In the genomic region with DNA sequence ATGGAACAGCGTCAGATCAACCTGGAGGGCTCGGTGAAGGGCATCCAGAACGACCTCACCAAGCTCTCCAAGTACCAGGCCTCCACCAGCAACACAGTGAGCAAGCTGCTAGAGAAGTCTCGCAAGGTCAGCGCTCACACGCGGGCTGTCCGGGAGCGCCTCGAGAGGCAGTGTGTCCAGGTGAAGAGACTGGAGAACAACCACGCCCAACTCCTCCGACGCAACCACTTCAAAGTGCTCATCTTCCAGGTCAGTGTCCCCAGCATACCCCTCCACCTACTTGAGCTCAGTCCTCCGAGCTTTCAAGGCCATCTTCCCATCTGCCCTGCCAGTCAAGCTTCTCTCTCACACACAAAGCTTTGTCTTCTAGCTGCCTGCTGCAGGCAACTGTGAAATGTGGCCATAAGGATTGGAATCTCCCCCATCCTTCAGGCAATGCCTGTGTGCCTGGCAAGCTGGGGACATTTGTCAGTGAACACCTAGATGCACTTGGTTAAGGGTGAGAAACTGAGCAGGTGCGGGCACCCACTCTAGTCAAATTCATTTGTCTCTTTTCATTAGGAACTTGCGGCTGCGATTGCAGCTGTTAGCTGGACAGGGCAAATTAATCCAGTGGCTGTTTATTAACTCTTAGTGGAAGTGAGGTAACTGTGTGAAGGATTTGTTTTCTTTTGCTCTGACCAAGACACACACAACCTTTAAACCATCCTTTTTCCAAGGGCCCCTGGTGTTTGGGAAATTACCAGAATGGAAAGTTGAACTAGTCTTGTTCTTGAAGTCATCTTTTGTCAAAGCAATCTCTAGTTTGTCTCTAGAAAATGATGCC, we compare ENCODE assay signal across 8 mouse cellular contexts. TPM values are rescaled to one million over a fixed set of nuclear protein-coding genes. Genes with fewer than 3 reads are reported as not detected.
DNase-seq lines count a peak whose midpoint lies in the region; ATAC-seq and TF ChIP-seq lines count a peak whose summit lies in the region.

No protein-coding gene starts in this region.

- peaks cover 10% of the 10 kb centered on the region; the same call in 1 of the 2 replicates for H3K4me1 ChIP-seq in neural tube, embryonic 12.5 days
- H3K4me1 ChIP-seq in forebrain, embryonic 14.5 days (ENCODE audit: control insufficient read depth, insufficient read depth, low read length): no peaks in the 10 kb centered on the region
- peaks cover 4% of the 10 kb centered on the region for H3K4me1 ChIP-seq in kidney, adult 2 months (ENCODE audit: control insufficient read depth, insufficient read depth, low read length)
- peaks cover 15% of the 10 kb centered on the region; the same call in 1 of the 2 replicates for H3K4me1 ChIP-seq in lung, postnatal 0 days (ENCODE audit: insufficient read depth, low read depth, low read length)

- WGBS in neural tube, embryonic 12.5 days: 87% methylated on average over 17 of the region's 17 CpGs
- WGBS in forebrain, embryonic 14.5 days: 79% methylated on average over 17 of the region's 17 CpGs
- WGBS in kidney, adult 2 months: 23% methylated on average over 17 of the region's 17 CpGs
- WGBS in lung, postnatal 0 days: 29% methylated on average over 17 of the region's 17 CpGs

- TF ChIP-seq EP300 in lung, postnatal 0 days (IDR thresholded peaks at IDR 0.05): no peak; the same call in 1 of the 2 replicates

- peak; percentile 39; the same call in 1 of the 2 replicates for ATAC-seq in neural tube, embryonic 12.5 days (ENCODE audit: low FRiP score, low read depth)
- ATAC-seq in forebrain, embryonic 14.5 days: peak; percentile 36; the same call in 1 of the 2 replicates
- ATAC-seq in lung, postnatal 0 days: peak; percentile 5; the same call in 1 of the 2 replicates

- DNase-seq in neural tube, embryonic 10.5 days (ENCODE audit: extremely low spot score, low spot score): no peak
- DNase-seq in forebrain, embryonic 14.5 days (ENCODE audit: low spot score): no peak
- peak; percentile 62 for DNase-seq in kidney, adult 2 months
- DNase-seq in lung, postnatal 0 days (ENCODE audit: low spot score): peak; percentile 36
- no peak for DNase-seq in thymus, adult 18-20 months
- DNase-seq in cerebellum, adult 8-10 months: no peak
- no peak for DNase-seq in frontal cortex, postnatal 10 days (ENCODE audit: low spot score in 2 of 2)

- no peak for TF ChIP-seq POLR2A in kidney, adult 2 months (IDR thresholded peaks at IDR 0.05; ENCODE audit: low read depth, low read length)

- H3K27me3 ChIP-seq in neural tube, embryonic 12.5 days (replicated peaks): no peaks in the 10 kb centered on the region
- H3K27me3 ChIP-seq in forebrain, embryonic 14.5 days (replicated peaks; ENCODE audit: control insufficient read depth, insufficient read depth, low read length): no peaks in the 10 kb centered on the region
- H3K27me3 ChIP-seq in kidney, adult 2 months (replicated peaks; ENCODE audit: control insufficient read depth, insufficient read depth, low read length): no peaks in the 10 kb centered on the region
- H3K27me3 ChIP-seq in lung, postnatal 0 days (replicated peaks; ENCODE audit: insufficient read depth, low read length): no peaks in the 10 kb centered on the region

- no peaks in the 10 kb centered on the region for H3K36me3 ChIP-seq in neural tube, embryonic 12.5 days
- H3K36me3 ChIP-seq in forebrain, embryonic 14.5 days (ENCODE audit: control insufficient read depth, insufficient read depth, low read length): no peaks in the 10 kb centered on the region
- no peaks in the 10 kb centered on the region for H3K36me3 ChIP-seq in kidney, adult 2 months (ENCODE audit: control insufficient read depth, insufficient read depth, low read length)
- no peaks in the 10 kb centered on the region for H3K36me3 ChIP-seq in lung, postnatal 0 days (ENCODE audit: insufficient read depth, low read length)

- H3K9ac ChIP-seq in neural tube, embryonic 12.5 days: no peak overlapping the region
- no peak overlapping the region for H3K9ac ChIP-seq in forebrain, embryonic 14.5 days (ENCODE audit: low read length)
- H3K9ac ChIP-seq in lung, postnatal 0 days (replicated peaks; ENCODE audit: low read depth): peak overlapping the region; percentile 71

- H3K27ac ChIP-seq in neural tube, embryonic 12.5 days: no peak overlapping the region
- H3K27ac ChIP-seq in forebrain, embryonic 14.5 days (ENCODE audit: low read depth, low read length): no peak overlapping the region
- peak overlapping the region; percentile 88 for H3K27ac ChIP-seq in kidney, adult 2 months (ENCODE audit: insufficient read depth, low read depth, low read length)
- H3K27ac ChIP-seq in lung, postnatal 0 days (ENCODE audit: low read length): peak overlapping the region; percentile 94

- H3K4me3 ChIP-seq in neural tube, embryonic 12.5 days: no peak overlapping the region
- no peak overlapping the region for H3K4me3 ChIP-seq in forebrain, embryonic 14.5 days (ENCODE audit: low read depth, low read length)
- H3K4me3 ChIP-seq in kidney, adult 2 months (ENCODE audit: insufficient read depth, low read depth, low read length): peak overlapping the region; percentile 66
- H3K4me3 ChIP-seq in lung, postnatal 0 days (ENCODE audit: low read depth, low read length): peak overlapping the region; percentile 53

- TF ChIP-seq CTCF in kidney, adult 2 months (conservative IDR thresholded peaks at IDR 0.05; ENCODE audit: insufficient read depth, insufficient read length, low read depth, low read length): no peak
- TF ChIP-seq CTCF in lung, postnatal 0 days (IDR thresholded peaks at IDR 0.05): no peak

- no peaks in the 10 kb centered on the region for H3K9me3 ChIP-seq in neural tube, embryonic 12.5 days
- H3K9me3 ChIP-seq in forebrain, embryonic 14.5 days (replicated peaks; ENCODE audit: control insufficient read depth, low read length): no peaks in the 10 kb centered on the region
- H3K9me3 ChIP-seq in lung, postnatal 0 days (ENCODE audit: low read length): no peaks in the 10 kb centered on the region

- H3K4me2 ChIP-seq in neural tube, embryonic 12.5 days (replicated peaks): no peak overlapping the region
- no peak overlapping the region for H3K4me2 ChIP-seq in forebrain, embryonic 14.5 days (ENCODE audit: low read length)
- peak overlapping the region; percentile 69 for H3K4me2 ChIP-seq in lung, postnatal 0 days (replicated peaks; ENCODE audit: low read depth, low read length)

RNA-seq across cellular contexts. Expression of gene Cavin2, which starts 0.9 kb away (rescaled TPM):
- 7.7 and 7.8 TPM in 2 replicates for polyA plus RNA-seq in neural tube, embryonic 12.5 days (2016; fragmentation: Nextera tagmentation; extraction: Ambion mirVana)
- 4.7 and 6.6 TPM in 2 replicates for polyA plus RNA-seq in forebrain, embryonic 14.5 days (2014; fragmentation: Nextera tagmentation; extraction: Ambion mirVana)
- 20.9 TPM in 2 replicates for polyA plus RNA-seq in kidney, adult 2 months (2012; rRNA removed)
- polyA plus RNA-seq in lung, postnatal 0 days (2015; fragmentation: Nextera tagmentation; extraction: Ambion mirVana): 353 and 401 TPM in 2 replicates

Comparison
In these comparisons a context has a peak if more than half of its experiments do, and no peak if none do; other contexts are left out.
1. H3K27ac ChIP-seq: peak in kidney, adult 2 months (single experiment) and lung, postnatal 0 days (single experiment); none in neural tube, embryonic 12.5 days (single experiment) and forebrain, embryonic 14.5 days (single experiment).
2. H3K4me3 ChIP-seq: peak in kidney, adult 2 months (single experiment) and lung, postnatal 0 days (single experiment); none in neural tube, embryonic 12.5 days (single experiment) and forebrain, embryonic 14.5 days (single experiment).
3. DNase-seq: peak in kidney, adult 2 months (single experiment) and lung, postnatal 0 days (single experiment); none in neural tube, embryonic 10.5 days (single experiment), forebrain, embryonic 14.5 days (single experiment), thymus, adult 18-20 months (0 of 2), cerebellum, adult 8-10 months (single experiment) and frontal cortex, postnatal 10 days (0 of 2).
4. RNA of gene Cavin2, which starts 0.9 kb away (polyA plus RNA-seq): 353 to 401 TPM in lung, postnatal 0 days; 20.9 TPM in kidney, adult 2 months, 7.7 to 7.8 TPM in neural tube, embryonic 12.5 days and 4.7 to 6.6 TPM in forebrain, embryonic 14.5 days; every median in the first group is over 10 times any median in the second.
5. Peak in every context shown above with its lines, with median percentiles within 50 percentile points of each other: ATAC-seq.